Mouse (Mus musculus) MEL-GATA-1-ER (cell line): ENCODE data around the gene Rai1.

Experiments used
- DNase-seq: peaks from one replicate; pipeline ENCODE4 v3.0.0-alpha.2; 2012; ENCODE audit warnings: low read depth; ENCODE audit errors: extremely low read depth

Gene Rai1

DNA sequence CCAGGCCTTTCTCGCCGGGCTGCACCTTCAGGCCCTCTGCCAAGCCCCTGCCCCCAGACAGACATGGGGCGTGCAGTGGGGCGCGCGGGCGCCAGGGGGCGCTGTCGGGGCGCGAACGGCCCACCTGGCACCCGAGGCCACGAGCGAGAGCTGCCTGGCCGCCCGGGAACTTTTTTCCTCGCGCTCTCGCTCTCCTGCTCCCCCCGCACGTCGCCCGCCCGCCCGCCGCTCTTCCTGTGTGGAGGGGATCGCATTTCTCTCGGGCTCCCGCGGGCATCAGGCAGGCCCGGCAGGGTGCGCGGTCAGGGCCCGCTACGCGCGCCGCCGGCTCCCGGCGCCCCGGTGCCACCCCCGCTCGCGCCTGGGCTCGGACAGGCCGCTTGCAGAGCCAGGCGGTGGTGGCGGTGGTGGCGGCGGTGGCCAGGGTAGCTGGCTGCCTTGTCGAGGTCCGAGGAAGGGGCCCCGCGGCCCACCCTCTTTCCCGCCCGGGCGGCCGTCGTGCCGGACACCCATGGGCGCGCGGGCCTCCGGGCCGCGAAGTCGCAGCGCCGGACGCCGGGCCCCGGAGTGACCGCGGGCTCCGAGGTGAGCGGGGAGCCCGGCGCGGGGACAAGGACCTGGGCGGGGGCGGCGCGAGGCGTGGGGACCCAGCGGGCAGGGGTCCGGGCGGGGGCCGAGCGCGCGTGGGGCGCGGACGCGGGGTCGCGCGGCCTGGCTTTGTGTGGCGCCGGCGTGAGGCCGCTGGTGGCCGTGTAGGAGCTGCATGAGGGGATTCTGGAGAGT, at the start of gene Rai1:
Rai1 (plus strand) TSS at position 204 of the 783 bp plus-strand sequence.
- no peak for DNase-seq

GRCm38 (mm10) chr11:60056520-60056919, 48.3 kb upstream of the Rai1 start:
- no peak for DNase-seq

- no peak for DNase-seq
Measured at GRCm38 (mm10) chr11:60057987-60058386, 46.8 kb upstream of the Rai1 start.

- no peak for DNase-seq
Measured at GRCm38 (mm10) chr11:60058441-60058840, 46.4 kb upstream of the Rai1 start.

DNA sequence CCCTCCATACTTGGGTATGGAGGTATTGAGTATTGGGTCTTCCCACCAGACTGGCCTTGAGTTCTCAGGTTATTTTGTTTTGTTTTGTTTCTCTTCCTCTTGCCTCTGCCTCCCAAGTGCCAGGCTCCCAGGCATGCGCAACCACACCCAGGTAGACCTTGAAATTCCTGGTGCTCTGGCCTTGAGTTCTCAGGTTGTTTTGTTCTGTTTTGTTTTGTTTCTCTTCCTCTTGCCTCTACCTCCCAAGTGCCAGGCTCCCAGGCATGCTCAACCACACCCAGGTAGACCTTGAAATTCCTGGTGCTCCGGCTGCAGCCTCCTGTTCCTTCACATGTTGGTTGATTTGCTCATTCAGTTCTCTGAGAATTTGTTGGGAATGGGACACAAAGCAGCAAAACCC, 44.8 kb upstream of the Rai1 start:
- DNase-seq, result no peak

GRCm38 (mm10) chr11:60061504-60062006, 43.3 kb upstream of the Rai1 start:
- no peak for DNase-seq

GRCm38 (mm10) chr11:60065267-60065666, 39.5 kb upstream of the Rai1 start:
- DNase-seq, result no peak

DNA sequence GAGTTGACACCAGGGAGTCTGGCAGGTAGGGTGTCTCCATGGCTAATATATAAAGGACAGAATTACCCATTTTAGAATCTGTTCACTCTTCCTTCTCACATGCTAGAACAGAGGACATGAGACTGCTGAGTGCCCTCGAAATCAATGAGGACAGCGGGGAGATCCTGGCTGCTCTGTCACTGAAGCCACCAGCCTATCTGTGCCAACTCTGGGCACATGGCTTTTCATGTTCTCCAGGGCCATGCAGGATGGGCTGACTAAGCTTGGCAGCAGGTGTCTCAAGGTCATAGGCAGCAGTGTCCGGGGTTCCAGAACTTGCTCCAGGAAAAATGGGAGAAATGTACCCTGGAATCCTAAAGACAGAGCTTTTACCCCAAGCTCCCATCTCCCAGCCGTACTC, 37.2 kb upstream of the Rai1 start:
- DNase-seq, result no peak

- no peak for DNase-seq
Measured at GRCm38 (mm10) chr11:60068631-60069030, 36.2 kb upstream of the Rai1 start.

GRCm38 (mm10) chr11:60070599-60070998, 34.2 kb upstream of the Rai1 start:
- DNase-seq, result peak; percentile 40

GRCm38 (mm10) chr11:60071221-60071620, 33.6 kb upstream of the Rai1 start:
- no peak for DNase-seq

DNA sequence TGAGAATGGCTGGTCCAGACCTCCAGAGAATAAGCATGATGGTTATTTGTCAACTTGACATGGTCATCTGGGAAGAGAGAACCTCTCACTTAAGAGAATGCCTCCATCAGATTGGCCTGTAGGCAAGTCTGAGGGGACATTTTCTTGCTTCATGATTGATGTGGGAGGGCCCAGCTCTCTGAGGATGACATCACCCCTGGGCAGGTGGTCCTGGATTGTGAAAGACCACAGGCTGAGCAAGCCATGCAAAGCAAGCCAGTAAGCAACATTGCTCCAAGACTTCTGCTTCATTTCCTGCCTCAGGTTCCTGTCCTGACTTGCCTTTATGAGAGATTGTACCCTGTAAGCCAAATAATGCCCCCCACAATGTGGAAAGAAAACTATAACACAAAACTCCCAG, 31.7 kb upstream of the Rai1 start:
- no peak for DNase-seq

DNA sequence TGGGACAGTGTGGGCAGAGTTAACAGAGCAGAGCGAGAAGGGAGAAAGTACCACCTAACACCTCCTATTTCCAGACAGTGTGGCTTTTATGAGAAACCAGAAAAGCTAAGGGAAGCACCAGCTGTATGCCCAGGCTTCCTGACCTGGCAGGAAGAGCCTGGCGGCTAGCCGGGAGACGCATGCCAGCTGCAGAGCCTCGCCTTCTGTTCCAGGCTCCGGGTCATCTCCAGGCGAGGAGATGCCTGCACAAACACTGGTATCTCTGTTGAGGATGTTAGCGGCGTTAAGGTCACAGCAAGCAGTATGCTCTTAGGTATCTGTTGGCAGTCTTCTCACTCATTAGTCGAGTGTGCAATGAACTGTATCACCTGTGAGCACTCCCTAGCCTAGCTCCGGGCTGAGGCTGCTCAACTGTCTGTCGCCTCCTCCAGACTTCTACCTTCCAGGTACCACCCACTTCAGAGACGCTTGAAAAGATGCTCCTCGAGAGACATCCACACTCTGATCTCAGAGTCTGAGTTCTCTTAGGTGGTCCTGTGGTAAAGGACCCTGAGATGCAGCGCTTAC, 30.8 kb upstream of the Rai1 start:
- DNase-seq, result no peak

DNA sequence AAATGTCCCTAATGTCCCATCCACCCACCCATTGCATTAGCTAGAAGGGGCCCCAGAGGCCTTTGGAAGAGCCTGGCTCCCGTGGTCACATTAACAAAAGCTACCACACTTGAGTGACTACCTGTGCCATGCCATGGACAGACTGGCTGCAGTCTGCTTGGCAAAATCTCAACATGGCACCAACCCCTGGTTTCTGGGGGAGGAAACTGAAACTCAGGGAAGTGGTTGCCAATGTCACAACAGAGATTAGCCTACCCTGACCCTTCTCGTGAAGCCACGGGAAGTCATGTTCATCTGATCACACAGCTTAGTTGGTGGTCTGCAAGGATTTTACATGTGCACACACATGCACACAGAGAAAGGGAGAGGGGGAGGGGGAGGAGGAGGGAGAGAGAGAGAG, 28.6 kb upstream of the Rai1 start:
- no peak for DNase-seq

DNA sequence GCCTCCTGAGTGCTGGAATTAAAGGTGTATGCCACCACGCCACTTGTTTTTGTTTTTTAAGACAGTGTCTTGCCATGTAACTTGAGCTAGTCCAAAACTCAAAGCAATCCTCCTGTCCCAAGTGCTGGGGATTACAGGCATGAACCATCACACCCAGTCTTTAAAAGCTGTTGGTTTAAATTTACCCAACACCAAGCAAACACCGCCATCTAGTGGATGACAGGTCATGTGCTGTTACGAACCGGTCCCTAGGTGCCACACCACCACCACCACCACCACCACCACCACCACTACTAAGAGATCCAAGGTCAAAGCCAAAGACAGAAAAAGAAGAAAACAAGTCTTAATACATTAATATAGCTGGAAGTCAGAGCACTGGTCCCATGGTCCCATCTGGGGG, 28.0 kb upstream of the Rai1 start:
- DNase-seq, result peak; percentile 54

DNA sequence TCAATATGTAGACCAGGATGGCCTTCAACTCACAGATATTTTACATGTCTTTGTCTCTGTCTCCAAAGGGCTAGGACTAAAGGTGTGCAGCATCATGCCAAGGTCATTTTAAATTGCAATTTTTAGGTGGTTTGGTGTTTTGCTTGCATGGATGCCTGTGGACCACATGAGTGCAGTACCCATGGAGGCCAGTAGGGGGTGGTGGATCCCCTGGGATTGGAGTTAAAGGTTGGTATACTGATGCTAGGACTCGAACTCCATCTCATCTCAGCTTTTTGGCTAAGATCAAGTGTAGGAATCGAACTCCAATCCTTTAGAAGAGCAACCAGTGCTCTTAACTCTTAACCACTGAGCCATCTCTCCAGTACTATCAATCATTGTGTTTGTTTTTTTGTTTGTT, 20.2 kb upstream of the Rai1 start:
- no peak for DNase-seq

GRCm38 (mm10) chr11:60086676-60087075, 18.1 kb upstream of the Rai1 start:
- DNase-seq, result no peak

- DNase-seq, result no peak
Measured at GRCm38 (mm10) chr11:60088947-60089346, 15.9 kb upstream of the Rai1 start.

DNA sequence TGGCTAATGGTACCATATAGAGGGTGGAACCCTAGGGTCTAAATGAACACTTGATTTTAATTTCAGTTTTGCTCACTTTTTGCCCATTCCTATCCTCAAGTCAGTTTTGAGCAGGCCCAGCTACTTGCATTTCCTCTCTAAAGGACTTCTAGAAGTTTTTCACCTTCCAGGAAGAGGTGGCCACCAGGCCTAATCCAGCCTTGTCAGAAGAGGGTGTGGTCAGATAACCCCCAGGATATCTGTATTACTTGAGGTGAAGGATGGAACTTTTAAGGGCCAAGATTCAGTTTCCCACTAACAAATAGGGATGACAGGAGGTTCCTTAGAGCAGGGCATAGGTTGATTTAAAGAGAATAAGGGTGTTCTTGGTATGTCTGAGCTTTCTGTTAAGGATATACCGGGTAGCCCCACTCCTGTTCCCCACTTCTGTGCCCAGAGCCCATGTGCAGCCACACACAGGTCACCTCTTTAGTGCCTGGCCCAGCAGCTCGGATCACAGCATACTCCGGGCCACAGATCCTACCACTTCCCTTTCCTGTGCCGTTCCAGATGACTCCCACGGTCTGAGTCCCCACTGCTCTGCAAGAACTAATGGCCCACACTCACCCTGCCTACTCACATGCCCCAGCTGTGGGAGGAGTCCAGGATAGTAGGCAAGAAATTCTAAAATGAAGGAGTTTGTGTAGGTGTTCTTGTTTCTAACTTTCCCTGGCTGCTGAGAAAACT, 14.0 kb upstream of the Rai1 start:
- DNase-seq, result no peak

GRCm38 (mm10) chr11:60091422-60091761, 13.4 kb upstream of the Rai1 start:
- DNase-seq, result no peak

DNA sequence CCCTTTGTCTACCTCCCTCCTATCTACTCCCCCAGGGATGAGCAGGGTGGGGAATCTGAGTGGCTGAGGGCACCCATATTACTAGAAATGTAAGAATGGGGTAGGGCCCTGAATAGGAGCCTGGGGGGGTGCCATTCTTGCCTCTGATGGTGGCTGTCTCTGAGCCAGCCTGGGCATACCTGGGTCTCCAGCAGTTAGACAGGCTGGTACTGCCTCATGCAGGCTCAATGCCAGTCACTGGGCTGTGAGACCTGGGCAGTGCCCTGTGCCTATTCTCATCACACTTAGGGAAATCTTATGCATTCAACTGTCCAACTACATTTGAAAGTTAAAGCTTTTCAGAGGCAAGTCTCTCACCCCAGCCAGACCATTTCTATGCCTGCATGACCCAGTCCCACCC, 11.6 kb upstream of the Rai1 start:
- no peak for DNase-seq

GRCm38 (mm10) chr11:60093984-60094587, 10.7 kb upstream of the Rai1 start:
- no peak for DNase-seq
